Mouse (Mus musculus) midbrain, embryonic 11.5 days (tissue): ENCODE results near the gene Sema3g. TPM values are rescaled to one million over a fixed set of nuclear protein-coding genes. Genes with fewer than 3 reads are reported as not detected.
A peak's percentile ranks its signal among the peaks of the same experiment; 100 is the strongest.

Experiments
- ATAC-seq: fragments of 200-750 bp; cut with Nextera tagmentation; 2 replicates; pipeline ENCODE4 v1.8.0; 2017; ENCODE audit warnings: moderate TSS enrichment, moderate library complexity; ENCODE audit not compliant: low FRiP score
- DNase-seq: peaks from one replicate; pipeline ENCODE4 v3.0.0; 2015; ENCODE audit warnings: low spot score; ENCODE audit errors: missing footprints
- H3K27ac ChIP-seq: fragments of 300-500 bp; sonication (generic); 2 replicates; pipeline ENCODE4 v1.5.1; 2014; ENCODE audit warnings: low read depth, low read length
- H3K27me3 ChIP-seq: fragments of 300-500 bp; sonication (generic); 2 replicates; pipeline ENCODE4 v1.6.1; 2014; ENCODE audit warnings: mild to moderate bottlenecking, low read length, moderate library complexity, mixed read lengths; ENCODE audit not compliant: control insufficient read depth, insufficient read depth
- H3K36me3 ChIP-seq: fragments of 300-500 bp; sonication (generic); 2 replicates; pipeline ENCODE4 v1.6.1; 2014; ENCODE audit warnings: mild to moderate bottlenecking, low read length, moderate library complexity, mixed read lengths; ENCODE audit not compliant: control insufficient read depth, insufficient read depth
- H3K4me1 ChIP-seq: fragments of 300-500 bp; sonication (generic); 2 replicates; pipeline ENCODE4 v1.6.1; 2014; ENCODE audit warnings: low read length; ENCODE audit not compliant: control insufficient read depth, insufficient read depth
- H3K4me2 ChIP-seq: fragments of 300-500 bp; sonication (generic); 2 replicates; pipeline ENCODE4 v1.6.1; 2014; ENCODE audit warnings: mild to moderate bottlenecking, moderate library complexity
- H3K4me3 ChIP-seq: fragments of 300-500 bp; sonication (generic); 2 replicates; pipeline ENCODE4 v1.5.1; 2014; ENCODE audit warnings: low read depth, low read length
- H3K9ac ChIP-seq: fragments of 300-500 bp; sonication (generic); 2 replicates; pipeline ENCODE4 v1.6.1; 2014; ENCODE audit warnings: low read length
- H3K9me3 ChIP-seq: fragments of 300-500 bp; sonication (generic); 2 replicates; pipeline ENCODE4 v1.6.1; 2016; ENCODE audit warnings: low read length; ENCODE audit not compliant: control insufficient read depth
- WGBS: fragments of 180-500 bp; shearing (Covaris S2); extraction: QIAGEN DNeasy Blood & Tissue Kit; methylation state at CpG from one replicate; pipeline ENCODE4 v1.1.7; 2014; 5-methylcytosine and 5-hydroxymethylcytosine counted together
- polyA plus RNA-seq: library from polyadenylated mRNA; unstranded; fragments of >200 nt; fragmentation: Nextera tagmentation; extraction: Ambion mirVana; gene quantifications from 2 replicates; pipeline ENCODE4 v1.2.1, GENCODE M21; 2014

Gene Sema3g
- polyA plus RNA-seq, 1 experiment from 2014 or later = 0.37 TPM

GRCm38 (mm10) chr14:31251084-31251604 is 33.5 kb downstream of the Sema3g start, which contains the start of the genes Phf7 and Bap1:
Gene Phf7 (minus strand): TSS chr14:31251317.
Gene Bap1 (plus strand): TSS chr14:31251450.
- H3K27me3 ChIP-seq = no peaks in the 10 kb centered on the region
- H3K4me1 ChIP-seq = peaks cover 11% of the 10 kb centered on the region; the same call in 1 of the 2 replicates
- H3K4me3 ChIP-seq = peak within 1 kb of the TSS; percentile 98
- under 1% methylated on average over 75 of the region's 75 CpGs for WGBS
- H3K9me3 ChIP-seq = no peaks in the 10 kb centered on the region
- H3K27ac ChIP-seq = peak within 1 kb of the TSS; percentile 71
- peak; percentile 94 for ATAC-seq
- peak within 1 kb of the TSS; percentile 96 for H3K9ac ChIP-seq
- peak within 1 kb of the TSS; percentile 91 for H3K4me2 ChIP-seq
- DNase-seq = peak; percentile 100
- H3K36me3 ChIP-seq = peaks cover 19% of the 10 kb centered on the region

DNA sequence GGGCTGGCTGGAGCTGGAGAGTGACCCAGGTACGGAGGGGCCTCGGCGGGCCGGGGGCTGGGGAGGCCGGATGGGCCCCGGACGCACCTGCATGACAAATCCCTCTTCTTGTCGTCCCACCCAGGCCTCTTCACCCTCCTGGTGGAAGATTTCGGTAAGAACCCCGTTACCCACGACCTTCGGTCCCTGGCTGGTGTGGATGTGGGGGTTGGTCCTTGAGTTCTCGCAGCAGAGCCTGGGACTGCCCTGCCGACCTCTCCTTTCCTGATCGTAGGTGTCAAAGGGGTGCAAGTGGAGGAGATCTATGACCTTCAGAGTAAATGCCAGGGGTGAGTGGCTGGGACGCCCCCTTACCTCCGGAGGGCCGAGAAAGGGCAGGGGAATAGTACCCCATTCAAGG is 34.0 kb downstream of the Sema3g start:
- no peaks in the 10 kb centered on the region for H3K9me3 ChIP-seq
- H3K4me2 ChIP-seq = peak overlapping the region; percentile 91
- H3K4me1 ChIP-seq = peaks cover 11% of the 10 kb centered on the region; the same call in 1 of the 2 replicates
- peaks cover 24% of the 10 kb centered on the region for H3K36me3 ChIP-seq
- H3K27me3 ChIP-seq = no peaks in the 10 kb centered on the region
- H3K27ac ChIP-seq = peak overlapping the region; percentile 14; the same call in 1 of the 2 replicates
- DNase-seq = no peak
- 3% methylated on average over 18 of the region's 18 CpGs for WGBS
- H3K4me3 ChIP-seq = peak overlapping the region; percentile 98
- ATAC-seq = no peak
- H3K9ac ChIP-seq = peak overlapping the region; percentile 96

- peak; percentile 56 for DNase-seq
- Histone ChIP-seq H3K4me3 (peak overlapping the region; percentile 98), H3K4me2 (peak overlapping the region; percentile 91), H3K27ac (no peak overlapping the region), H3K9ac (peak overlapping the region; percentile 96), H3K27me3 (no peaks in the 10 kb centered on the region), H3K9me3 (no peaks in the 10 kb centered on the region), H3K36me3 (peaks cover 28% of the 10 kb centered on the region), H3K4me1 (peaks cover 11% of the 10 kb centered on the region; the same call in 1 of the 2 replicates)
- ATAC-seq = no peak
- WGBS = 86% methylated on average over 5 of the region's 5 CpGs
Observed at GRCm38 (mm10) chr14:31252091-31252490, 34.4 kb downstream of the Sema3g start.

GRCm38 (mm10) chr14:31258476-31259050 is 40.9 kb downstream of the Sema3g start:
- H3K4me2 ChIP-seq = no peak overlapping the region
- no peaks in the 10 kb centered on the region for H3K9me3 ChIP-seq
- no peak overlapping the region for H3K27ac ChIP-seq
- ATAC-seq = no peak
- no peaks in the 10 kb centered on the region for H3K4me1 ChIP-seq
- H3K27me3 ChIP-seq = no peaks in the 10 kb centered on the region
- peaks cover 56% of the 10 kb centered on the region for H3K36me3 ChIP-seq
- no peak overlapping the region for H3K4me3 ChIP-seq
- WGBS = 96% methylated on average over 14 of the region's 14 CpGs
- DNase-seq = no peak
- no peak overlapping the region for H3K9ac ChIP-seq

GRCm38 (mm10) chr14:31260374-31260773 is 42.7 kb downstream of the Sema3g start:
- WGBS = 94% methylated on average over 4 of the region's 4 CpGs
- peaks cover 44% of the 10 kb centered on the region for H3K36me3 ChIP-seq
- no peak overlapping the region for H3K4me2 ChIP-seq
- no peaks in the 10 kb centered on the region for H3K9me3 ChIP-seq
- DNase-seq (no peak), ATAC-seq (no peak)
- no peak overlapping the region for H3K9ac ChIP-seq
- no peaks in the 10 kb centered on the region for H3K4me1 ChIP-seq
- H3K27ac ChIP-seq = no peak overlapping the region
- H3K27me3 ChIP-seq = no peaks in the 10 kb centered on the region
- H3K4me3 ChIP-seq = no peak overlapping the region

GRCm38 (mm10) chr14:31260932-31261331 is 43.3 kb downstream of the Sema3g start:
- no peaks in the 10 kb centered on the region for H3K9me3 ChIP-seq
- no peaks in the 10 kb centered on the region for H3K27me3 ChIP-seq
- no peak overlapping the region for H3K4me2 ChIP-seq
- no peak overlapping the region for H3K27ac ChIP-seq
- H3K4me1 ChIP-seq = no peaks in the 10 kb centered on the region
- H3K9ac ChIP-seq = no peak overlapping the region
- ATAC-seq (no peak), DNase-seq (no peak)
- H3K36me3 ChIP-seq = peaks cover 39% of the 10 kb centered on the region
- WGBS = 92% methylated on average over 9 of the region's 9 CpGs
- H3K4me3 ChIP-seq = no peak overlapping the region

DNA sequence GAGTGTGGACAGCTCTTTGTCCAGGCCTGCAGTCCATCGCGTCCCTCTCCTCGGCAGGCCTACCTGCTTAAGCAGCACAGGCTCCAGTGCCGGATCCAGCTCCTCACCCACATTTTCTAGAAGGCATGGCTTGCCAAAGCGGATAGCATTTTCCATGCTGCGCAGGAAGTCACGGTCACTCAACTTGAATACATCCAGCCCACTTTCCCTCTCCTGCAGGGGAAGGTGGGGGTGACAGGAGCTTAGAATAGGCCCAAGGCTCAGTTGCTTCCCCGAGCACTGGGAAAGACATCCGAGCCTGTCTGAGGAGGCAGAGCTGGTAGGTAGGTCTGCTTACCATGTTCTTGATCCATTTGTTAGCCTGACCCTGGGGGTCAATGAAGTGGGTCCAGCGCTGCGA is 50.0 kb downstream of the Sema3g start:
- WGBS = 85% methylated on average over 11 of the region's 11 CpGs
- Histone ChIP-seq H3K4me1 (peaks cover 21% of the 10 kb centered on the region), H3K9me3 (no peaks in the 10 kb centered on the region), H3K4me2 (no peak overlapping the region), H3K9ac (no peak overlapping the region), H3K27me3 (no peaks in the 10 kb centered on the region), H3K27ac (no peak overlapping the region), H3K36me3 (no peaks in the 10 kb centered on the region), H3K4me3 (no peak overlapping the region)
- DNase-seq (peak; percentile 81), ATAC-seq (no peak)

GRCm38 (mm10) chr14:31268301-31269001 is 50.8 kb downstream of the Sema3g start:
- H3K36me3 ChIP-seq = no peaks in the 10 kb centered on the region
- ATAC-seq (peak; percentile 76), DNase-seq (peak; percentile 91)
- peaks cover 21% of the 10 kb centered on the region for H3K4me1 ChIP-seq
- 29% methylated on average over 9 of the region's 9 CpGs for WGBS
- H3K27ac ChIP-seq = peak overlapping the region; percentile 59
- no peaks in the 10 kb centered on the region for H3K27me3 ChIP-seq
- peak overlapping the region; percentile 44 for H3K4me2 ChIP-seq
- no peak overlapping the region for H3K9ac ChIP-seq
- no peaks in the 10 kb centered on the region for H3K9me3 ChIP-seq
- 0 out of 2 replicates have a peak overlapping the region, but pooled peaks have one; percentile 16 for H3K4me3 ChIP-seq
